Mouse (Mus musculus) lung, adult 2 months (tissue): ENCODE measurements at regions not wholly inside any gene's neighbourhood (a gene's known extent, or its start where the extent isn't known, plus 50 kb on each side); places are given as distances from the start of the nearest gene placed in this dataset.

ENCODE experiments used
- CTCF ChIP-seq: fragments of 200-500 bp; IDR thresholded peaks from 2 replicates; pipeline ENCODE4 v1.5.1; 2011; ENCODE audit warnings: mild to moderate bottlenecking, low read length, control low read depth; ENCODE audit not compliant: insufficient read depth
- POLR2A ChIP-seq: fragments of 200-500 bp; IDR thresholded peaks from 2 replicates; pipeline ENCODE4 v1.6.1; 2011; ENCODE audit warnings: low read depth, mild to moderate bottlenecking, control low read depth, low read length, borderline replicate concordance; ENCODE audit errors: extremely low read depth

DNA sequence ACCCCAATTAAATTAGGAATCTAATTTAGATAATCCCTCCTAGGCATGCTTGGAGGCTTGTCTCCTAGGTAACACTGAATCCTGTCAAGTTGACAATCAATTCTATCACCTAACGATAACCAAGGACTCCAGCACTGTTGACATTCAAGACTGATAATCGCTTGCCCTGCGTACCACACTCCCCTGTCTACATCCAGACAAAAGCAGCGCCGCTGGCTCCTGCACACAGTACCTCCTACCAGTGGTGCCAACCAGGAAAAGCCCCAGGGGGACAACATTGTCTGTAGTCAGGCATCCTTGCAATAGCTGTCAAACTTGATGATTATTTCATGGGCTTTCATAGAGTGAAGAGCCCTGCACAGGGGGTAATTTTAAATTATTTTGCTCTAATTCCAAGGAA lies 253.4 kb upstream of the Prok2 start:
- TF ChIP-seq CTCF (no peak), POLR2A (no peak)
